Mouse (Mus musculus) stomach, postnatal 0 days (tissue): ENCODE results near the gene Hist1h4f.

Experiments
- CTCF ChIP-seq: IDR thresholded peaks from 2 replicates; pipeline ENCODE4 v1.5.1; 2016; ENCODE audit warnings: antibody characterized with exemption, low read depth, mild to moderate bottlenecking, moderate library complexity
- EP300 ChIP-seq: optimal IDR thresholded peaks from 2 replicates; pipeline ENCODE3; 2016; ENCODE audit warnings: antibody characterized with exemption

- TF ChIP-seq CTCF (no peak), EP300 (no peak)
Observed at GRCm38 (mm10) chr13:23523976-23524375, 27.5 kb downstream of the Hist1h4f start.
